Mouse (Mus musculus): ENCODE measurements around the gene Thap11. TPM values are rescaled to one million over a fixed set of nuclear protein-coding genes. Genes with fewer than 3 reads are reported as not detected.

Thap11 gene
- polyA plus RNA-seq, 1 experiment, result 27.4 TPM

DNA sequence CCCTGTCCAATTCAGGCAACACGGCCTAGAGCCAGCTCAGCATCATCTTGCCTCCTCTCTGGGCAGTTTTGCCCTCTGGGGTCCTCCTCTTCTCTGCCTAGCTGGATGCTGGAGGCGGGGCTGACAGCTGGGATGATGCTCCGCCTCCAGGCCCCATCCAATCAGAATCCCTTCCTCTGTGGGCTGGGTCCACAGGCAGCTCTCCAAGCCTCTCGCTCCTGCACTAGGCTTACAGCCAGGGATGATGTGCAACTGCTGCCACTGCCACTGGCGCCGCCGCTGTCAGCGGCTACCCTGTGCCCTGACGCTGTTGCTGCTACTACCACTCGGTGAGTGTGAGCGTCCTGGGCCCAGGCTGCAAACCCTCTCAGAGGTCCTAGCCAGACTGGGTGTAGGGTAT is 38.4 kb downstream of the Thap11 start, which contains the start of gene Nrn1l:
Gene Nrn1l (plus strand): TSS at position 229 of the 400 bp plus-strand sequence.
- no peaks in the 10 kb centered on the region for H3K4me1 ChIP-seq (ENCODE audit: control insufficient read depth, insufficient read depth, low read length)
- H3K27ac ChIP-seq (ENCODE audit: insufficient read depth, low read depth, low read length), result no peak within 1 kb of the TSS
- no peak for TF ChIP-seq CTCF (IDR thresholded peaks at IDR 0.05; ENCODE audit: low read depth, low read length)
- no peak for TF ChIP-seq POLR2A (IDR thresholded peaks at IDR 0.05; ENCODE audit: borderline replicate concordance, low read depth, low read length)
- no peak within 1 kb of the TSS for H3K4me3 ChIP-seq (ENCODE audit: insufficient read depth, low read length)

DNA sequence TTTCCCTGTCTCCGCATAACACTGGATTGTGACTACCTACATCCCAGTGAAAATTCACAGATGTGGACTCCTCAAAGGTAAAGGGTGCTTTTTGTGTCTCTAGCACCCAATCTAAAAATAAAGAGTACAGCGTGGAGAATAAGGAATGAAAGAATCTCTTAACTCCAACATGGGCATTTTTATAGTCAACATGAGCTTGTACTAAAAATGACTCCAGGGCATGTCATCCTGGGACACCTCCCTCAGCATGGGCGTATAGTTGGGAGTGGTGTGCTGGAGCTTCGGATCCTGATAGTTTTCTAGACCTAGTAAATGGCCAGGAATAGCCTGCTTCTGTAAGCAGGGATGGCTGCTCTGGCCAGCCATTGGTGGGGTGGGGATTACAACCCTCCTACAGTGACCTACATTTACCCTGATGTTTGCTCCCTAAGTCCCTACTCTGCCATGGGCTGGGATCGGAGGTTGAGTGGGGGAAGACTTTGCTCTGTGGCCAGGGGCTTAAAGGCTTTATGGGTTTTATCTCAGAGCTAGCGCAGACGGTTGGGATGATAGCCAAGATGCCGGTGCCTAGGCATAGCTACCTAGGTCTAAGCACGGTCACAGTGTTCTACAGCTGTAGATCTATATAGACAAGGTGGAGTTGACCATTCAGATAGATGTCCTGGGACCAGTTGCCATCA is 43.0 kb downstream of the Thap11 start:
- TF ChIP-seq POLR2A (IDR thresholded peaks at IDR 0.05; ENCODE audit: borderline replicate concordance, low read depth, low read length) (no peak), CTCF (IDR thresholded peaks at IDR 0.05; ENCODE audit: low read depth, low read length) (no peak)
- peaks cover 4% of the 10 kb centered on the region; the same call in 1 of the 2 replicates for H3K4me1 ChIP-seq (ENCODE audit: control insufficient read depth, insufficient read depth, low read length)
- no peak overlapping the region for H3K4me3 ChIP-seq (ENCODE audit: insufficient read depth, low read length)
- no peak overlapping the region for H3K27ac ChIP-seq (ENCODE audit: insufficient read depth, low read depth, low read length)

- Histone ChIP-seq H3K27ac (ENCODE audit: insufficient read depth, low read depth, low read length) (peak within 1 kb of the TSS; percentile 18), H3K4me3 (ENCODE audit: insufficient read depth, low read length) (peak within 1 kb of the TSS; percentile 92), H3K4me1 (ENCODE audit: control insufficient read depth, insufficient read depth, low read length) (peaks cover 10% of the 10 kb centered on the region; the same call in 1 of the 2 replicates)
- TF ChIP-seq POLR2A (IDR thresholded peaks at IDR 0.05; ENCODE audit: borderline replicate concordance, low read depth, low read length) (no peak), CTCF (IDR thresholded peaks at IDR 0.05; ENCODE audit: low read depth, low read length) (no peak)
These were observed 45.4 kb downstream of the Thap11 start, which contains the start of gene Pskh1 for GRCm38 (mm10) chr8:105900180-105900940. Pskh1 (plus strand) TSS chr8:105900441.

DNA sequence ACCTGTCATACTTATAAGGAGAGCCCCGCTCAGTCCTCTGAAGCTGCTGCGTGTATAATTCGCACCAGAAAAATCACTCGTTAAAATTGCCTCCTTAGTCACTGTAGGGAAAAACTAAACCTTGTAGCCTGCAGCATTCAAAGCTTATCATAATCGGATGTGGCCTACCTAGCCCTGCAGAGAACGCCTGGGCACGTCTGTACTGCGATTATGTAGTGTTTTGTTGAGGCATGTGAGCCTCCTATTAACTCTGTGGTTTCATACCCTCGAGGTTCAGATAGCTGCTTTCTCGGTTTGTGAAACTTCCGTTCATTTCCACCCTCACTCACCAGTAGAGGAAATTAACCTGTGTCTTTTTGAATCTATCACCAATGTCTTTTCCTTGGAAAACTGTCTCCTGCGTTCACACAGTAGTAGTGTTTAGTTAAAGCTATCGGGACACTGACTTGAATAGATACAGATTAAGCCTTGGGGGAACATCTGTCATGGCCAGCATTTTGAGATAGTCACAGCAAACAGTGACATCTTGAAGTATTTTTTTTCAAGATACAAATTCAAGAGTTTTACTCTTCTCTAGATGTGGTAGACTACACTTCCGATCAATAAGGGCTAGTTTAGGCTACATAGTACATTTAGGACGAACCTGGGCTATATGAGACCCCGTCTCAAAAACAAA is 46.1 kb downstream of the Thap11 start:
- TF ChIP-seq CTCF (IDR thresholded peaks at IDR 0.05; ENCODE audit: low read depth, low read length) (no peak), POLR2A (IDR thresholded peaks at IDR 0.05; ENCODE audit: borderline replicate concordance, low read depth, low read length) (no peak)
- peak overlapping the region; percentile 92 for H3K4me3 ChIP-seq (ENCODE audit: insufficient read depth, low read length)
- H3K4me1 ChIP-seq (ENCODE audit: control insufficient read depth, insufficient read depth, low read length), result peaks cover 12% of the 10 kb centered on the region
- peak overlapping the region; percentile 18 for H3K27ac ChIP-seq (ENCODE audit: insufficient read depth, low read depth, low read length)

Other genes starting within 250 kb of the Thap11 start
- 15.5 and 17.9 TPM in 2 replicates for gene Ripor1, start 249.9 kb upstream of the Thap11 start, polyA plus RNA-seq (2012; ENCODE audit: insufficient read depth, insufficient read length, missing spikeins)
- 60.3 and 61.3 TPM in 2 replicates for gene Ctcf, start 218.6 kb upstream of the Thap11 start, polyA plus RNA-seq (2012; ENCODE audit: insufficient read depth, insufficient read length, missing spikeins)
- not detected in 2 replicates for gene Agrp, start 217.7 kb upstream of the Thap11 start, polyA plus RNA-seq (2012; ENCODE audit: insufficient read depth, insufficient read length, missing spikeins)
- 0.32 TPM in 1 of 2 replicates, not detected in the other for gene Carmil2, start 168.9 kb upstream of the Thap11 start, polyA plus RNA-seq (2012; ENCODE audit: insufficient read depth, insufficient read length, missing spikeins)
- 37.9 and 41.6 TPM in 2 replicates for gene Acd, start 154.0 kb upstream of the Thap11 start, polyA plus RNA-seq (2012; ENCODE audit: insufficient read depth, insufficient read length, missing spikeins)
- gene Pard6a, start 154.0 kb upstream of the Thap11 start, polyA plus RNA-seq (2012; ENCODE audit: insufficient read depth, insufficient read length, missing spikeins), result 9.4 and 11.2 TPM in 2 replicates
- gene 4933405L10Rik, start 147.5 kb upstream of the Thap11 start, polyA plus RNA-seq (2012; ENCODE audit: insufficient read depth, insufficient read length, missing spikeins), result not detected in 2 replicates
- 5.3 and 9.1 TPM in 2 replicates for gene Enkd1, start 146.9 kb upstream of the Thap11 start, polyA plus RNA-seq (2012; ENCODE audit: insufficient read depth, insufficient read length, missing spikeins)
- gene Gfod2, start 96.5 kb upstream of the Thap11 start, polyA plus RNA-seq (2012; ENCODE audit: insufficient read depth, insufficient read length, missing spikeins), result 0.75 and 1.4 TPM in 2 replicates
- gene Ranbp10, start 27.8 kb upstream of the Thap11 start, polyA plus RNA-seq (2012; ENCODE audit: insufficient read depth, insufficient read length, missing spikeins), result 42.0 and 44.3 TPM in 2 replicates
- gene Tsnaxip1, start 27.4 kb upstream of the Thap11 start, polyA plus RNA-seq (2012; ENCODE audit: insufficient read depth, insufficient read length, missing spikeins), result not detected in 2 replicates
- 16.9 and 17.1 TPM in 2 replicates for gene Cenpt, start 1.9 kb upstream of the Thap11 start, polyA plus RNA-seq (2012; ENCODE audit: insufficient read depth, insufficient read length, missing spikeins)
- gene Nutf2, start 5.4 kb downstream of the Thap11 start, polyA plus RNA-seq (2012; ENCODE audit: insufficient read depth, insufficient read length, missing spikeins), result 2.2 TPM in 1 of 2 replicates, not detected in the other
- 23.6 and 29.8 TPM in 2 replicates for gene Edc4, start 25.7 kb downstream of the Thap11 start, polyA plus RNA-seq (2012; ENCODE audit: insufficient read depth, insufficient read length, missing spikeins)
- not detected in 2 replicates for gene Nrn1l, start 38.4 kb downstream of the Thap11 start, polyA plus RNA-seq (2012; ENCODE audit: insufficient read depth, insufficient read length, missing spikeins)
- gene Pskh1, start 45.3 kb downstream of the Thap11 start, polyA plus RNA-seq (2012; ENCODE audit: insufficient read depth, insufficient read length, missing spikeins), result 18.0 and 18.8 TPM in 2 replicates
- 0.63 TPM in 1 of 2 replicates, not detected in the other for gene Ctrl, start 78.7 kb downstream of the Thap11 start, polyA plus RNA-seq (2012; ENCODE audit: insufficient read depth, insufficient read length, missing spikeins)
- 150 and 151 TPM in 2 replicates for gene Psmb10, start 83.3 kb downstream of the Thap11 start, polyA plus RNA-seq (2012; ENCODE audit: insufficient read depth, insufficient read length, missing spikeins)
- 0.55 and 0.60 TPM in 2 replicates for gene Lcat, start 88.2 kb downstream of the Thap11 start, polyA plus RNA-seq (2012; ENCODE audit: insufficient read depth, insufficient read length, missing spikeins)
- 19.6 and 27.5 TPM in 2 replicates for gene Slc12a4, start 111.0 kb downstream of the Thap11 start, polyA plus RNA-seq (2012; ENCODE audit: insufficient read depth, insufficient read length, missing spikeins)
- 3.2 and 3.6 TPM in 2 replicates for gene Dpep3, start 124.3 kb downstream of the Thap11 start, polyA plus RNA-seq (2012; ENCODE audit: insufficient read depth, insufficient read length, missing spikeins)
- 6.1 and 8.3 TPM in 2 replicates for gene Dus2, start 136.2 kb downstream of the Thap11 start, polyA plus RNA-seq (2012; ENCODE audit: insufficient read depth, insufficient read length, missing spikeins)
- gene Dpep2nb, start 150.8 kb downstream of the Thap11 start, polyA plus RNA-seq (2012; ENCODE audit: insufficient read depth, insufficient read length, missing spikeins), result not detected in 2 replicates
- gene Ddx28, start 156.8 kb downstream of the Thap11 start, polyA plus RNA-seq (2012; ENCODE audit: insufficient read depth, insufficient read length, missing spikeins), result 10.1 and 12.0 TPM in 2 replicates
- gene Nfatc3, start 203.7 kb downstream of the Thap11 start, polyA plus RNA-seq (2012; ENCODE audit: insufficient read depth, insufficient read length, missing spikeins), result 28.3 and 31.9 TPM in 2 replicates